Mouse (Mus musculus): ENCODE data around the gene Zfp229. TPM values are rescaled to one million over a fixed set of nuclear protein-coding genes. Genes with fewer than 3 reads are reported as not detected.
A peak's percentile ranks its signal among the peaks of the same experiment; 100 is the strongest.
"Not testable (repeated sequence)": the region's sequence is repeated elsewhere in the genome, so short reads cannot be mapped to it uniquely, and the experiment has no call there.

The Zfp229 gene
- polyA plus RNA-seq, 1 experiment from 2014 or later, result 8.2 TPM

DNA sequence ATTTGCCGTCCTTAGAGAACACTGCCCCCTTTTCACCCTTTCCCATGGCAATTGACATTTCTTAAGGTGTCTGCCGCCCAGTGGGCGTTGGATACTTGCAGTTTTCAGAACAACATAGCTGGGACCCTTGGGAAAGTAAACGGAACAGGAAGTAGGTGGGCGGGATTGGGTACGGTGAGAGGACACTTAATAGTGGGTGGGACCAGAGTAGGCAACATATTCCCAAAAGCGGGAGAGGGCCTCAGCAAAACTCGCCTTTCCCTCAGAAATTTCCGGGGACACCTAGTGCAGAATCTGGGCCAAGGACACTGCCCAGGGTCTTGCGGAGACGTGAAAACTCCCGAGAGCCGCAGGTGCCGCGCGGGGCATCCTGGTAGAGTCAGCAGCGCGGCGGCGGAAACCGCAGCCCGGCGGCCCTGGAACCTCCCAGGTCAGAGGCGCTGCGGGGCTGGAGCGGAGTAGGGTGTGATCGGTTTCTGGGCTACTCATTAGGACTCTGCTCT is 3.0 kb downstream of the Zfp229 start:
- Histone ChIP-seq H3K27me3 (replicated peaks; ENCODE audit: control insufficient read depth, insufficient read depth, low read length) (no peaks in the 10 kb centered on the region), H3K36me3 (ENCODE audit: control insufficient read depth, insufficient read depth, low read length) (peaks cover 4% of the 10 kb centered on the region; the same call in 1 of the 2 replicates), H3K4me2 (ENCODE audit: low read length) (peak overlapping the region; percentile 59), H3K4me1 (ENCODE audit: control insufficient read depth, insufficient read depth, low read depth, low read length) (peaks cover 11% of the 10 kb centered on the region), H3K9me3 (ENCODE audit: control insufficient read depth, low read length) (no peaks in the 10 kb centered on the region), H3K9ac (ENCODE audit: low read depth, low read length) (peak overlapping the region; percentile 78), H3K27ac (ENCODE audit: low read depth, low read length) (peak overlapping the region; percentile 84), H3K4me3 (ENCODE audit: low read length) (peak overlapping the region; percentile 73)
- peak; percentile 99 for ATAC-seq
- whole genome bisulfite sequencing, result 1% methylated on average over 27 of the region's 27 CpGs

DNA sequence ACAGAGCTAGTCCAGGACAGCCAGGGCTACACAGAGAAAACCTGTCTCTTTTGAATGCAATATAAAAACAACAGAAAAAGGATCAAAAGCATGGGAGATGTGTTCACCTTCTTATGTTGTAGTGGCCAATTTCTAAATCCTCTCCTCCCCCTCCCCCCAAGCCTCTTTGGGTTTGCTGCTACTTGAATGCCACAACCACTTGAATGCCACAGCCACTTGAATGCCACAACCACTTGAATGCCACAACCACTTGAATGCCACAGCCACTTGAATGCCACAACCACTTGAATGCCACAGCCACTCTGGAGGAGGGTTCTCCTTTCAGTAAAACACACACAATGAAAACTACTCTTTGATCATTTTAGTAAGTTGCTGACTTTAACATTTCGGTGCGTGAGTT is 22.2 kb downstream of the Zfp229 start:
- H3K27ac ChIP-seq (ENCODE audit: low read depth, low read length), result no peak overlapping the region
- H3K27me3 ChIP-seq (replicated peaks; ENCODE audit: control insufficient read depth, insufficient read depth, low read length), result no peaks in the 10 kb centered on the region
- ATAC-seq, result no peak
- no peak overlapping the region for H3K4me3 ChIP-seq (ENCODE audit: low read length)
- no peak overlapping the region for H3K9ac ChIP-seq (ENCODE audit: low read depth, low read length)
- 52% methylated on average over 2 of the region's 2 CpGs for WGBS
- no peaks in the 10 kb centered on the region for H3K36me3 ChIP-seq (ENCODE audit: control insufficient read depth, insufficient read depth, low read length)
- peaks cover 3% of the 10 kb centered on the region; the same call in 1 of the 2 replicates for H3K4me1 ChIP-seq (ENCODE audit: control insufficient read depth, insufficient read depth, low read depth, low read length)
- H3K9me3 ChIP-seq (ENCODE audit: control insufficient read depth, low read length), result no peaks in the 10 kb centered on the region
- H3K4me2 ChIP-seq (ENCODE audit: low read length), result no peak overlapping the region

DNA sequence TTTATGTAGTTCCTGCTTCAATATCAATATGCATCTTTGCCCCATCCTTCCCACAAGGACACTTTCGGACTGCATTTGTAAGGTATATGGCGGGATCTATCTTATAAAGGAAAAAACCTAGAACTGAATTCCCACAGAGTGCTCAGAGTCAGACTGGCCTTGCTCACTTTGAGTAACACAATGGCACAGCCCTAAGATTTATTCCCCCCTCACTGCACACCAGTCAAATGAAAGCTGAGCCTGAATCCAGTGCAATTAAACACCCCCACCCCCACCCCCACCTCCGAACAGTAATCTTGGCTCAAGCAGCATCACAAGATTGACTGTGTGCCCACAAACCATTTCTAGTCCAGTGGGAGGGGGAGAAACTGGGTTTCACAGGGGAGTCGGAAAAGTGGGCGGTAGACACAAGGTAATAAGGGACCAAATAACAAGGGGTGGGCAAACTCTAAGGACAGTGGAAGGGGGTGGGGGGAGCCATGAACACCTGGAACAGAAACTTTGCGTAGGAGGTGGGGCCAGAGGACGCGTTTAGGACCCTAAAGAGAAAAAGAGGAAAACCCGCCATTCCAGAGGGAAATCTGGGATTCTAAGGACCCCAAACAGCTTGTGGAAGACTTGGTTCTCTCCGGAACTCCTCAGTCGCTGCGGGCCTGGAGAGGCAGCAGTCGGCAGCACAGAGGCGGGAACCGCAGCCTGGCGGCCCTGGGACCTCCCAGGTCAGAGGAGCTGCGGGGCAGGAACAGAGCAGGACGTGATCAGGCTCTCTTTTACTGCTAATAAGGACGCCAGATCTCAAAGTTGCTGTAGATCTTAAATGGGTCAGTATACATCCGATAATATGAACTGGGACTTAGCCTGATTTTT is 23.0 kb downstream of the Zfp229 start:
- Histone ChIP-seq H3K27ac (ENCODE audit: low read depth, low read length) (no peak overlapping the region), H3K36me3 (ENCODE audit: control insufficient read depth, insufficient read depth, low read length) (no peaks in the 10 kb centered on the region), H3K4me2 (ENCODE audit: low read length) (peak overlapping the region; percentile 69), H3K4me3 (ENCODE audit: low read length) (peak overlapping the region; percentile 39), H3K9ac (ENCODE audit: low read depth, low read length) (peak overlapping the region; percentile 58), H3K27me3 (replicated peaks; ENCODE audit: control insufficient read depth, insufficient read depth, low read length) (no peaks in the 10 kb centered on the region), H3K4me1 (ENCODE audit: control insufficient read depth, insufficient read depth, low read depth, low read length) (peaks cover 3% of the 10 kb centered on the region; the same call in 1 of the 2 replicates), H3K9me3 (ENCODE audit: control insufficient read depth, low read length) (no peaks in the 10 kb centered on the region)
- peak; percentile 56 for ATAC-seq
- WGBS, result 11% methylated on average over 20 of the region's 20 CpGs

DNA sequence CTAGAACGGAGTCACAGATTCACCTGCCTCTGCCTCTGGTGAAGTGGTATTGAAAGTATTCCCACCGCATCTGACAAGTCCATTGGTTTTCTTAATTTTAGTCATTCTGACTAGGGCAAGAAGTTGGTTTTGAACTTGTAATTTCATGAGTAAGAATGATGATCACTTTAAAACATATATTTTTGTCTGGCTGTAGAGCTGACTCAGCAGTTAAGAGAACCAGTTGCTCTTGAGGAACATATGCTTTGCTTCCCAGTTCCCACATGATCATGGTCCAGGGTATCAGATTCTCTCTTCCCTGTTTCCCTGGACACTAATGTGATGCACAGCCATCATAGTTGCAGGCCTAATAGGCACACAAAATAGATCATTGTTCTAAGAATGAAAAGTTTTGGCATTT is 39.7 kb downstream of the Zfp229 start:
- ATAC-seq, result no peak
- H3K27ac ChIP-seq (ENCODE audit: low read depth, low read length), result no peak overlapping the region

DNA sequence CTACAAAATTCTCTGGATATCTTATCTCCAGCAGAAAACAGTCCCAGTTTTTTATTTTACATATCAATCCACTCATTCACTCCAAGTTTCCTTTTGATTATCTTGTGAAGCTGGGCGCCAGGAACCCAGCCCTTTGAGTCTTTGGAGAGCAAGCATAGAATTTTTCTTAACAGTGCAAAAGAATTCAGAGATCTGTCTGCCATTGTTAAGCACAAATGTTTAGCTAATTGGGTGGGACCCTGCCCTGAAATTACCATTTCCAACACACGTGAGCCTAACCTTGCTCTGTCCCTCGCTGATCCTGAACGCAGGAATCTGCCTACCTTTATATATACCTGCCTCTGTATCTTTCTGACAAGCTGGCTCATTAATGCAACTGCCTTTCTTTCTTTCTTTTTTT is 61.7 kb downstream of the Zfp229 start:
- Histone ChIP-seq H3K27ac (ENCODE audit: low read depth, low read length) (no peak overlapping the region), H3K36me3 (ENCODE audit: control insufficient read depth, insufficient read depth, low read length) (no peaks in the 10 kb centered on the region), H3K9ac (ENCODE audit: low read depth, low read length) (no peak overlapping the region), H3K9me3 (ENCODE audit: control insufficient read depth, low read length) (no peaks in the 10 kb centered on the region), H3K27me3 (replicated peaks; ENCODE audit: control insufficient read depth, insufficient read depth, low read length) (no peaks in the 10 kb centered on the region), H3K4me3 (ENCODE audit: low read length) (no peak overlapping the region), H3K4me2 (ENCODE audit: low read length) (no peak overlapping the region), H3K4me1 (ENCODE audit: control insufficient read depth, insufficient read depth, low read depth, low read length) (no peaks in the 10 kb centered on the region)
- 83% methylated on average over 4 of the region's 4 CpGs for WGBS
- no peak for ATAC-seq

More for the DNA sequence above, 39.7 kb downstream of the Zfp229 start:
- Histone ChIP-seq H3K36me3 (ENCODE audit: control insufficient read depth, insufficient read depth, low read length) (no peaks in the 10 kb centered on the region), H3K27me3 (replicated peaks; ENCODE audit: control insufficient read depth, insufficient read depth, low read length) (no peaks in the 10 kb centered on the region), H3K4me1 (ENCODE audit: control insufficient read depth, insufficient read depth, low read depth, low read length) (no peaks in the 10 kb centered on the region), H3K4me3 (ENCODE audit: low read length) (no peak overlapping the region), H3K9ac (ENCODE audit: low read depth, low read length) (no peak overlapping the region), H3K4me2 (ENCODE audit: low read length) (no peak overlapping the region), H3K9me3 (ENCODE audit: control insufficient read depth, low read length) (no peaks in the 10 kb centered on the region)
- 92% methylated on average over 2 of the region's 2 CpGs for WGBS

DNA sequence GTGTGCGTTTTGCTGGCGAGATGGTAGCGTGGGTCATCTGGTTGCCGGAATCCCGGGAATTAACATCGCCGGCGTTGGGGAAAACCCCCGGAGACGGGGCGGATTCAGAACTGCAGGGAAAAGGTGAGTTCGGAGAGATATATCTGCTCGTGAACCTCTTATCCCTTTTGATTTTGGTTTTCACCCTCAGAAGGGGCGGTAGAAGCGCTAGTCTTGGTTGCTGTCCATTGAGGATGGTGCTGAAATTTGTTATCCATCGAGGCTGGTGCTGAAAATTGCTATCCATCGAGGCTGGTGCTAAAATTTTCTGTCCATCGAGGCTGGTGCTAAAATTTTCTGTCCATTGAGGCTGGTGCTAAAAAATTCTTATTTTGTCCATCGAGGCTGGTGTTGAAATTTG is 70.8 kb downstream of the Zfp229 start:
- H3K27me3 ChIP-seq (replicated peaks; ENCODE audit: control insufficient read depth, insufficient read depth, low read length); H3K4me1 ChIP-seq (ENCODE audit: control insufficient read depth, insufficient read depth, low read depth, low read length); H3K9me3 ChIP-seq (ENCODE audit: control insufficient read depth, low read length); ATAC-seq; H3K4me2 ChIP-seq (ENCODE audit: low read length); H3K4me3 ChIP-seq (ENCODE audit: low read length); H3K36me3 ChIP-seq (ENCODE audit: control insufficient read depth, insufficient read depth, low read length); H3K9ac ChIP-seq (ENCODE audit: low read depth, low read length); H3K27ac ChIP-seq (ENCODE audit: low read depth, low read length): not testable (repeated sequence)
- WGBS, result 50% methylated on average over 18 of the region's 19 CpGs

Other genes starting within 250 kb of the Zfp229 start
- gene Zfp53, start 241.8 kb upstream of the Zfp229 start, polyA plus RNA-seq (2015; fragmentation: Nextera tagmentation; extraction: Ambion mirVana), result 8.7 and 10.7 TPM in 2 replicates
- gene Zfp52, start 195.3 kb upstream of the Zfp229 start, polyA plus RNA-seq (2015; fragmentation: Nextera tagmentation; extraction: Ambion mirVana), result 3.0 and 3.5 TPM in 2 replicates
- 19.2 and 20.3 TPM in 2 replicates for gene Zfp948, start 163.8 kb upstream of the Zfp229 start, polyA plus RNA-seq (2015; fragmentation: Nextera tagmentation; extraction: Ambion mirVana)
- gene Zfp983, start 80.2 kb upstream of the Zfp229 start, polyA plus RNA-seq (2015; fragmentation: Nextera tagmentation; extraction: Ambion mirVana), result 10.7 and 12.9 TPM in 2 replicates
- gene Gm10226, start 38.9 kb upstream of the Zfp229 start, polyA plus RNA-seq (2015; fragmentation: Nextera tagmentation; extraction: Ambion mirVana), result 12.1 and 17.6 TPM in 2 replicates
- 8.8 and 10.7 TPM in 2 replicates for gene Zfp760, start 23.1 kb upstream of the Zfp229 start, polyA plus RNA-seq (2015; fragmentation: Nextera tagmentation; extraction: Ambion mirVana)
- 1.9 and 2.4 TPM in 2 replicates for gene Zfp820, start 115.0 kb downstream of the Zfp229 start, polyA plus RNA-seq (2015; fragmentation: Nextera tagmentation; extraction: Ambion mirVana)
- gene Zfp995, start 179.1 kb downstream of the Zfp229 start, polyA plus RNA-seq (2015; fragmentation: Nextera tagmentation; extraction: Ambion mirVana), result 9.0 and 9.4 TPM in 2 replicates
- gene Zfp942, start 231.7 kb downstream of the Zfp229 start, polyA plus RNA-seq (2015; fragmentation: Nextera tagmentation; extraction: Ambion mirVana), result 18.3 and 20.1 TPM in 2 replicates
- gene Zfp943, start 231.8 kb downstream of the Zfp229 start, polyA plus RNA-seq (2015; fragmentation: Nextera tagmentation; extraction: Ambion mirVana), result 15.9 and 17.9 TPM in 2 replicates